Mouse (Mus musculus) heart, adult 2 months (tissue): ENCODE measurements around the gene P3h3.

Experiments
- CTCF ChIP-seq: fragments of 200-600 bp; IDR thresholded peaks from 2 replicates; pipeline ENCODE4 v1.8.1; 2022; ENCODE audit warnings: antibody characterized with exemption, mild to moderate bottlenecking, moderate library complexity
- POLR2A ChIP-seq: fragments of 200-500 bp; IDR thresholded peaks from 2 replicates; pipeline ENCODE4 v1.6.1; 2011; ENCODE audit warnings: mild to moderate bottlenecking, low read depth, low read length, control low read depth; ENCODE audit not compliant: insufficient read depth

GRCm38 (mm10) chr6:124900801-124901480 is 43.4 kb upstream of the P3h3 start:
- TF ChIP-seq CTCF, result no peak
- no peak for TF ChIP-seq POLR2A
